Mouse (Mus musculus) spleen, adult 2 months (tissue): ENCODE measurements around the gene Atp8b5.

Experiments used
- CTCF ChIP-seq: fragments of 200-500 bp; IDR thresholded peaks from 2 replicates; pipeline ENCODE4 v1.5.1; 2011; ENCODE audit warnings: mild to moderate bottlenecking, inconsistent platforms; ENCODE audit not compliant: insufficient read depth, insufficient read length, insufficient replicate concordance; ENCODE audit errors: extremely low read depth
- POLR2A ChIP-seq: fragments of 200-500 bp; IDR thresholded peaks from 2 replicates; pipeline ENCODE4 v1.6.1; 2011; ENCODE audit warnings: low read depth, low read length, inconsistent platforms

GRCm38 (mm10) chr4:43344932-43345331 is 78.0 kb downstream of the Atp8b5 start:
- TF ChIP-seq CTCF (no peak), POLR2A (no peak)
